Mouse (Mus musculus) heart, embryonic 10.5 days (tissue): ENCODE measurements around the gene Rex2. TPM values are rescaled to one million over a fixed set of nuclear protein-coding genes. Genes with fewer than 3 reads are reported as not detected.

Source experiments
- polyA plus RNA-seq: library from polyadenylated mRNA; unstranded; fragments of >200 nt; fragmentation: Nextera tagmentation; extraction: Ambion mirVana; gene quantifications from 2 replicates; pipeline ENCODE4 v1.2.1, GENCODE M21; 2016

Gene Rex2
- polyA plus RNA-seq, 1 experiment from 2014 or later = not detected

Other genes starting within 250 kb of the Rex2 start
- 0.21 TPM in 1 of 2 replicates, not detected in the other for gene Gm21411, start 112.3 kb upstream of the Rex2 start, polyA plus RNA-seq
- 0.06 TPM in 1 of 2 replicates, not detected in the other for gene Zfp989, start 49.9 kb upstream of the Rex2 start, polyA plus RNA-seq
- 7.4 and 9.9 TPM in 2 replicates for gene Zfp991, start 110.2 kb downstream of the Rex2 start, polyA plus RNA-seq